Mouse (Mus musculus): ENCODE results near the gene Acacb.

Acacb gene

GRCm38 (mm10) chr5:114175596-114176171 lies 29.3 kb downstream of the Acacb start:
- DNase-seq (ENCODE audit: low read depth), result peak; percentile 90

GRCm38 (mm10) chr5:114176548-114177400 lies 30.4 kb downstream of the Acacb start:
- DNase-seq (ENCODE audit: low read depth), result no peak

GRCm38 (mm10) chr5:114177966-114178719 lies 31.8 kb downstream of the Acacb start:
- DNase-seq (ENCODE audit: low read depth), result no peak

- DNase-seq (ENCODE audit: low read depth), result no peak
Measured at GRCm38 (mm10) chr5:114179541-114179940, 33.2 kb downstream of the Acacb start.

GRCm38 (mm10) chr5:114183493-114183892 lies 37.2 kb downstream of the Acacb start:
- DNase-seq (ENCODE audit: low read depth), result no peak

GRCm38 (mm10) chr5:114187108-114187507 lies 40.8 kb downstream of the Acacb start:
- no peak for DNase-seq (ENCODE audit: low read depth)

- no peak for DNase-seq (ENCODE audit: low read depth)
Measured at GRCm38 (mm10) chr5:114188900-114189464, 42.6 kb downstream of the Acacb start.

- no peak for DNase-seq (ENCODE audit: low read depth)
Measured at GRCm38 (mm10) chr5:114194161-114194560, 47.8 kb downstream of the Acacb start.

- peak; percentile 17 for DNase-seq (ENCODE audit: low read depth)
Measured at GRCm38 (mm10) chr5:114199116-114199777, 52.9 kb downstream of the Acacb start.

- no peak for DNase-seq (ENCODE audit: low read depth)
Measured at GRCm38 (mm10) chr5:114206158-114206557, 59.8 kb downstream of the Acacb start.

GRCm38 (mm10) chr5:114213183-114213582 lies 66.8 kb downstream of the Acacb start:
- peak; percentile 32 for DNase-seq (ENCODE audit: low read depth)

- no peak for DNase-seq (ENCODE audit: low read depth)
Measured at GRCm38 (mm10) chr5:114218771-114219170, 72.4 kb downstream of the Acacb start.

- no peak for DNase-seq (ENCODE audit: low read depth)
Measured at GRCm38 (mm10) chr5:114226051-114226450, 79.7 kb downstream of the Acacb start.

- DNase-seq (ENCODE audit: low read depth), result no peak
Measured at GRCm38 (mm10) chr5:114228901-114229300, 82.6 kb downstream of the Acacb start.

GRCm38 (mm10) chr5:114238924-114239323 lies 92.6 kb downstream of the Acacb start:
- DNase-seq (ENCODE audit: low read depth), result no peak

GRCm38 (mm10) chr5:114239737-114240136 lies 93.4 kb downstream of the Acacb start:
- no peak for DNase-seq (ENCODE audit: low read depth)

GRCm38 (mm10) chr5:114246465-114246864 lies 100.1 kb downstream of the Acacb start:
- DNase-seq (ENCODE audit: low read depth), result no peak

GRCm38 (mm10) chr5:114248174-114248589 lies 101.8 kb downstream of the Acacb start:
- peak; percentile 43 for DNase-seq (ENCODE audit: low read depth)

GRCm38 (mm10) chr5:114259495-114259894 lies 113.2 kb downstream of the Acacb start:
- no peak for DNase-seq (ENCODE audit: low read depth)

GRCm38 (mm10) chr5:114261494-114261893 lies 115.2 kb downstream of the Acacb start:
- no peak for DNase-seq (ENCODE audit: low read depth)

GRCm38 (mm10) chr5:114264030-114264459 lies 117.7 kb downstream of the Acacb start:
- DNase-seq (ENCODE audit: low read depth), result no peak

- no peak for DNase-seq (ENCODE audit: low read depth)
Measured at GRCm38 (mm10) chr5:114264791-114265190, 118.5 kb downstream of the Acacb start.

Measured in c-Kit-positive CD71-negative TER-119-negative erythroid progenitor cells, embryonic 14.5 days (primary cell).